Mouse (Mus musculus): ENCODE results near the gene Klhl26.

- TF ChIP-seq CTCF (IDR thresholded peaks at IDR 0.05; ENCODE audit: insufficient read depth, low read depth, low read length) (no peak), POLR2A (IDR thresholded peaks at IDR 0.05; ENCODE audit: insufficient read depth, low read depth, low read length) (no peak)
Measured at GRCm38 (mm10) chr8:70494416-70494945, 17.7 kb upstream of the Klhl26 start.
